Mouse (Mus musculus): Measurements from ENCODE around the gene Angptl2. TPM values are rescaled to one million over a fixed set of nuclear protein-coding genes. Genes with fewer than 3 reads are reported as not detected.
A peak's percentile ranks its signal among the peaks of the same experiment; 100 is the strongest.

Angptl2 gene
- polyA plus RNA-seq, 1 experiment from 2014 or later = 55.4 TPM

DNA sequence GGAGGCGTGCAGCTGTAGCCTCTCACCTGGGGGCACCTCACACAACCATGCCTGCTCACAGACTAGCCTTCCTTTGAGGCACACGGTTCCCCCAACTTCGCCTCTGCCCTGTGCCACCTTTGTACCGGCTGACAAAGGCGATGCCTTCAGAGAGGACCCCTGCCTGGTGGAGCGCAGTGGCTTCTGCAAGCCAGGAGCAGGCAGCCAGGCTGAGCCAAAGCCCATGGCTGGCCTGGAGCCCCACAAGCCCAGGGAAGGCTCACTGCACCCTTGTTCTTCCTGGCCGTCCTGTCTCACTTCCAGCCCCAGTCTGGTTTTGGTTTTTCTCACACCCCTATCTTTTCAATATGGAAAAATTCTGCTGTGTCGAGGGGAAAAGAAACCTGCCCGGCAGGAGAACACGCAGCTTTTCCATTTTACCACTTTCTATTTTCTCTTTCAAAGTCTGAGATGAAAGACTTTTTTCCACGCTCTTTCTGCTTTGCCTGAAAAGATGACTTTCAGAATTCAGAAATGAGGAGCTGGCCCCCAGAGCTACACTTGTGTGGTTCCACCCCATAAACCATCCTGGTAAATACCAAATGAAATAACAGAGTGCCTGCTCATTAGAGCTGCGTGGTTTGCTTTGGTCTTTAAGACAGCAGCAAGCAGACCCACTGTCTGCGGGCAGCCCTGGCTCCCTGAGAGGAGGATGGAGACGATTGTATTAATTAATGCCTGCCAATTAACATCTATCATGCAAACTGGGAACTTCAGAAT lies 36.5 kb upstream of the Angptl2 start:
- no peaks in the 10 kb centered on the region for H3K9me3 ChIP-seq
- H3K9ac ChIP-seq = peak overlapping the region; percentile 63; the same call in 1 of the 2 replicates
- H3K27ac ChIP-seq (replicated peaks) = peak overlapping the region; percentile 80
- H3K4me3 ChIP-seq = no peak overlapping the region
- no peak overlapping the region for H3K4me2 ChIP-seq
- no peak for ATAC-seq (ENCODE audit: extremely low read depth, insufficient number of reproducible peaks, low FRiP score, low TSS enrichment)
- WGBS = 75% methylated on average over 14 of the region's 14 CpGs
- H3K27me3 ChIP-seq (replicated peaks) = no peaks in the 10 kb centered on the region
- H3K36me3 ChIP-seq = no peaks in the 10 kb centered on the region
- peaks cover 44% of the 10 kb centered on the region for H3K4me1 ChIP-seq

GRCm38 (mm10) chr2:33179930-33180630 lies 35.8 kb upstream of the Angptl2 start:
- no peak for ATAC-seq (ENCODE audit: extremely low read depth, insufficient number of reproducible peaks, low FRiP score, low TSS enrichment)
- Histone ChIP-seq H3K9me3 (no peaks in the 10 kb centered on the region), H3K9ac (peak overlapping the region; percentile 29), H3K27ac (replicated peaks) (no peak overlapping the region; the same call in 1 of the 2 replicates), H3K36me3 (no peaks in the 10 kb centered on the region), H3K4me3 (no peak overlapping the region), H3K4me1 (peaks cover 48% of the 10 kb centered on the region), H3K27me3 (replicated peaks) (no peaks in the 10 kb centered on the region), H3K4me2 (no peak overlapping the region)
- WGBS = 68% methylated on average over 16 of the region's 16 CpGs

DNA sequence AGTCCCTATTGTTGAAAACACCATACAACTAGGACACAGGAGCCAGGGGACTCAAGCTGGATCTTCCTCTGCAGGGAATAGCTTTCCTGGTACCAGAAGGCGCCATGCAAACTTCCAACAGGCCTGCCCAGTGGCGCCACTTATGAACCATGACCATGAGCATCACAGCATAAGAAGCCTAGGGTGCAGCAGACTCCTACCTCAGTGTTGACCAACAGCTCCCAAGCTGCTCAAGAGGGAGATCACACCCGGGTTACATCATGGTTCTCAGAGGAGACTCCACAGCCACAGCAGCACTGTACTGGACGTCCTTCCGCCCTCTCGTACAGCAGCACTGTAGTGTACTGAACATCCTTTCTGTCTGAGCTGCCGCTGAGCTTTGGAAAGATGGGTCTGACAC lies 32.5 kb upstream of the Angptl2 start:
- Histone ChIP-seq H3K4me3 (no peak overlapping the region), H3K4me1 (peaks cover 62% of the 10 kb centered on the region), H3K27me3 (replicated peaks) (no peaks in the 10 kb centered on the region), H3K27ac (replicated peaks) (no peak overlapping the region), H3K4me2 (no peak overlapping the region), H3K9me3 (no peaks in the 10 kb centered on the region), H3K9ac (no peak overlapping the region), H3K36me3 (no peaks in the 10 kb centered on the region)
- 81% methylated on average over 7 of the region's 7 CpGs for WGBS
- ATAC-seq (ENCODE audit: extremely low read depth, insufficient number of reproducible peaks, low FRiP score, low TSS enrichment) = no peak

GRCm38 (mm10) chr2:33184641-33185040 lies 31.2 kb upstream of the Angptl2 start:
- no peaks in the 10 kb centered on the region for H3K27me3 ChIP-seq (replicated peaks)
- H3K9me3 ChIP-seq = no peaks in the 10 kb centered on the region
- peak overlapping the region; percentile 89 for H3K27ac ChIP-seq (replicated peaks)
- no peak overlapping the region for H3K4me3 ChIP-seq
- H3K36me3 ChIP-seq = no peaks in the 10 kb centered on the region
- no peak for ATAC-seq (ENCODE audit: extremely low read depth, insufficient number of reproducible peaks, low FRiP score, low TSS enrichment)
- H3K4me1 ChIP-seq = peaks cover 62% of the 10 kb centered on the region
- 55% methylated on average over 10 of the region's 10 CpGs for WGBS
- no peak overlapping the region; the same call in 1 of the 2 replicates for H3K9ac ChIP-seq
- no peak overlapping the region for H3K4me2 ChIP-seq

DNA sequence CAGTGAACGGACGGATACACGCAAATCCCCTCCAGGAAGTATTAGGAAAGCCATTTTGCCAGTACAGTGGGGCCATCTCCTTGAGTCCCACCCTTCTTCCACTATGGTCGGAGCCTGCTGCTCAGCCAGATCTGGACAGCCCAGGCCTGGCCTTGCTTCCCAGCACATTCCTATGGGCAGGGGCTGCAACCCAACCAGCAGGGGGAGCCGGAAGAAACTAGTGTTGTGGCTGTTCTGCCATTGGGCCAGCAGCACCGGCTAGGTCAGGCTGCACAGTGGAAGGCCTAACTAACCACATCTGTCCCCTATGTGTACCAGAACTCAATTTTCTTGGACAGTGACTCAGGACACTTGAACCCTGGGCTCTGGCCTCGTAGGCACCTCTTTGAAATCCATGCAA lies 30.6 kb upstream of the Angptl2 start:
- H3K4me2 ChIP-seq = no peak overlapping the region
- H3K27me3 ChIP-seq (replicated peaks) = no peaks in the 10 kb centered on the region
- ATAC-seq (ENCODE audit: extremely low read depth, insufficient number of reproducible peaks, low FRiP score, low TSS enrichment) = no peak
- no peaks in the 10 kb centered on the region for H3K36me3 ChIP-seq
- H3K4me1 ChIP-seq = peaks cover 59% of the 10 kb centered on the region
- no peak overlapping the region for H3K4me3 ChIP-seq
- no peaks in the 10 kb centered on the region for H3K9me3 ChIP-seq
- WGBS = 74% methylated on average over 7 of the region's 7 CpGs
- peak overlapping the region; percentile 52; the same call in 1 of the 2 replicates for H3K9ac ChIP-seq
- peak overlapping the region; percentile 89 for H3K27ac ChIP-seq (replicated peaks)

GRCm38 (mm10) chr2:33186505-33186904 lies 29.4 kb upstream of the Angptl2 start:
- H3K36me3 ChIP-seq = no peaks in the 10 kb centered on the region
- ATAC-seq (ENCODE audit: extremely low read depth, insufficient number of reproducible peaks, low FRiP score, low TSS enrichment) = no peak
- no peak overlapping the region; the same call in 1 of the 2 replicates for H3K4me2 ChIP-seq
- H3K4me3 ChIP-seq = no peak overlapping the region
- peak overlapping the region; percentile 89 for H3K27ac ChIP-seq (replicated peaks)
- H3K4me1 ChIP-seq = peaks cover 60% of the 10 kb centered on the region
- 29% methylated on average over 7 of the region's 7 CpGs for WGBS
- no peaks in the 10 kb centered on the region for H3K27me3 ChIP-seq (replicated peaks)
- H3K9me3 ChIP-seq = no peaks in the 10 kb centered on the region
- H3K9ac ChIP-seq = peak overlapping the region; percentile 52

- Histone ChIP-seq H3K4me1 (peaks cover 61% of the 10 kb centered on the region), H3K27me3 (replicated peaks) (no peaks in the 10 kb centered on the region), H3K9ac (no peak overlapping the region), H3K36me3 (no peaks in the 10 kb centered on the region), H3K27ac (replicated peaks) (peak overlapping the region; percentile 89), H3K4me3 (no peak overlapping the region), H3K9me3 (no peaks in the 10 kb centered on the region), H3K4me2 (no peak overlapping the region)
- WGBS = 55% methylated on average over 2 of the region's 2 CpGs
- ATAC-seq (ENCODE audit: extremely low read depth, insufficient number of reproducible peaks, low FRiP score, low TSS enrichment) = no peak
Measured at GRCm38 (mm10) chr2:33187874-33188273, 28.0 kb upstream of the Angptl2 start.

- Histone ChIP-seq H3K36me3 (no peaks in the 10 kb centered on the region), H3K9me3 (no peaks in the 10 kb centered on the region), H3K4me2 (no peak overlapping the region), H3K4me3 (no peak overlapping the region), H3K4me1 (peaks cover 63% of the 10 kb centered on the region), H3K27ac (replicated peaks) (peak overlapping the region; percentile 89), H3K27me3 (replicated peaks) (no peaks in the 10 kb centered on the region), H3K9ac (no peak overlapping the region)
- no peak for ATAC-seq (ENCODE audit: extremely low read depth, insufficient number of reproducible peaks, low FRiP score, low TSS enrichment)
- WGBS = 83% methylated on average over 6 of the region's 6 CpGs
Measured at GRCm38 (mm10) chr2:33188925-33189670, 26.8 kb upstream of the Angptl2 start.

GRCm38 (mm10) chr2:33189976-33190375 lies 25.9 kb upstream of the Angptl2 start:
- Histone ChIP-seq H3K36me3 (no peaks in the 10 kb centered on the region), H3K9me3 (no peaks in the 10 kb centered on the region), H3K9ac (no peak overlapping the region), H3K27ac (replicated peaks) (no peak overlapping the region), H3K27me3 (replicated peaks) (no peaks in the 10 kb centered on the region), H3K4me1 (peaks cover 56% of the 10 kb centered on the region), H3K4me2 (no peak overlapping the region), H3K4me3 (no peak overlapping the region)
- 84% methylated on average over 3 of the region's 3 CpGs for WGBS
- ATAC-seq (ENCODE audit: extremely low read depth, insufficient number of reproducible peaks, low FRiP score, low TSS enrichment) = no peak

- no peaks in the 10 kb centered on the region for H3K9me3 ChIP-seq
- peak overlapping the region; percentile 1 for H3K9ac ChIP-seq
- 0 out of 2 replicates have a peak overlapping the region, but pooled peaks have one; percentile 21 for H3K27ac ChIP-seq (replicated peaks)
- peak overlapping the region; percentile 12; the same call in 1 of the 2 replicates for H3K4me2 ChIP-seq
- H3K4me1 ChIP-seq = peaks cover 69% of the 10 kb centered on the region
- no peak for ATAC-seq (ENCODE audit: extremely low read depth, insufficient number of reproducible peaks, low FRiP score, low TSS enrichment)
- H3K36me3 ChIP-seq = no peaks in the 10 kb centered on the region
- 54% methylated on average over 14 of the region's 14 CpGs for WGBS
- H3K4me3 ChIP-seq = no peak overlapping the region
- H3K27me3 ChIP-seq (replicated peaks) = no peaks in the 10 kb centered on the region
Measured at GRCm38 (mm10) chr2:33200368-33201068, 15.4 kb upstream of the Angptl2 start.

DNA sequence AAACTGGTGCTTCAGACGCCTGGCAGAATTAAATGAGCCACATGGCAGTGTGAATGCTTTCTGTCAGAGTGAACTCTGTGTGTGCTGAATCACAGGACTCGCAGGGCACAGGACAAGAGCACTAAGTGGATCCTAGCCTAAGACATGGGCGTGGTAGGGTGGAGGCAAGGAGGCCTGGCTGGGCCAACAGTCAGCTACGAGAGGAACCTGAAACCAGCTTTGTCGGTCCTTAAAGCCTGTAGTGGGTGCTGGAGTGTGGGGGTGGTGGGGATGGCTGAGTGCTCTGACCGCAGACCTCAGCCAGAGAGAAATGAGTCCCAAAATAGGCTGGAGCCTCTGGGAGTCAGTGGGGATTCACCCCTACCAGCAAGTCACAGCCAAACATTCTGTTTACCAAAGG lies 12.6 kb upstream of the Angptl2 start:
- no peaks in the 10 kb centered on the region for H3K27me3 ChIP-seq (replicated peaks)
- no peak overlapping the region for H3K4me3 ChIP-seq
- H3K9me3 ChIP-seq = no peaks in the 10 kb centered on the region
- H3K4me2 ChIP-seq = 0 out of 2 replicates have a peak overlapping the region, but pooled peaks have one; percentile 9
- peaks cover 97% of the 10 kb centered on the region for H3K4me1 ChIP-seq
- peak overlapping the region; percentile 47 for H3K9ac ChIP-seq
- no peaks in the 10 kb centered on the region for H3K36me3 ChIP-seq
- no peak for ATAC-seq (ENCODE audit: extremely low read depth, insufficient number of reproducible peaks, low FRiP score, low TSS enrichment)
- 33% methylated on average over 6 of the region's 6 CpGs for WGBS
- peak overlapping the region; percentile 82 for H3K27ac ChIP-seq (replicated peaks)

Data from heart, embryonic 13.5 days (tissue).